Mouse (Mus musculus): Measurements from ENCODE around the gene Arglu1. TPM values are rescaled to one million over a fixed set of nuclear protein-coding genes. Genes with fewer than 3 reads are reported as not detected.

Gene Arglu1
- total and polyA plus RNA-seq, 2 experiments from 2014 or later, result 71.9 to 158 TPM

DNA sequence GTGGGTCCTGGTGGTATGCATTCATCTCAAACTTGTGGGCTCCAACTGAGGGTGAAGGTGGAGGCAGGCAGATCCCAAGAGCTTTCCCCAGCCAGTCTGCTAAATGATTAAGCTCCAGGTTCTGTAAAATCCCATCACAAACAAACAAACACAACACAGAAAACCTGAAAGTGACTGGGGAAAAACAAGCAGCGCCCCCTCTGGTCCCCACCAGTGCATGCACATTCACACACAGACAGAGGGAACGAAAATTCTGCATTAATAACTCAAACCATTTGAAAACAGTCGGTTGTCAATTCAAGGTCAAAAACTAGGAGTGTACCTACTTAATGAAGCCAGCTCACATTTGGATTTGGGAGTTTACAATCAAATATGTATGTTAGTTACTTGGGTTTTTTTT is 12.1 kb downstream of the Arglu1 start:
- Histone ChIP-seq H3K9ac (replicated peaks; ENCODE audit: low read length) (no peak overlapping the region), H3K4me1 (ENCODE audit: insufficient read depth, low read length) (no peaks in the 10 kb centered on the region), H3K27ac (no peak overlapping the region), H3K9me3 (ENCODE audit: low read length) (no peaks in the 10 kb centered on the region), H3K36me3 (ENCODE audit: insufficient read depth, low read length) (peaks cover 24% of the 10 kb centered on the region), H3K4me3 (ENCODE audit: low read length) (no peak overlapping the region), H3K27me3 (ENCODE audit: insufficient read depth, low read length) (no peaks in the 10 kb centered on the region), H3K4me2 (ENCODE audit: low read depth, low read length) (no peak overlapping the region)
- WGBS, result 84% methylated on average over 3 of the region's 3 CpGs
- TF ChIP-seq CTCF (IDR thresholded peaks at IDR 0.05; ENCODE audit: low read depth), result 0 out of 2 replicates have a peak, but pooled peaks have one; percentile 20
- ATAC-seq (no peak), DNase-seq (ENCODE audit: low spot score) (no peak)

DNA sequence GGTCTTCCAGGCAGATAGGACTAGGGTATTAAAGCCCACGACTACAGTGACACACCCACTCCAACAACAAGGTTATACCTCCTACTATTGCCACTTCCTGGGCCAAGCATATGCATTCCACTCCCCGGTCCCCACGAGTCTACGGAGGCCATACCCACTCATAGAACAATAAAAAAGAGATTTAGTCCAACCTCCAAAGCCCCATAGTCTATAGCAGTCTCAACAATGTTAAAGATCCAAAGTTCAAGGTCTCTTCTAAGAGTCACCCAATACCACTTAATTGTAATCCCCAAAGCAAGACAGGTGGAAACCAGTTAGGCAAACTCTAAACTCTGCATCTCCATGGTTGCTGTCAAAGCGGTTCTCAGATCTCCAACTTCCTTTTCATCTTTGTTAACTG is 15.5 kb downstream of the Arglu1 start:
- no peak overlapping the region for H3K27ac ChIP-seq
- ATAC-seq, result no peak
- H3K9ac ChIP-seq (replicated peaks; ENCODE audit: low read length), result no peak overlapping the region
- no peak for DNase-seq (ENCODE audit: low spot score)
- WGBS, result 85% methylated on average over 5 of the region's 5 CpGs
- H3K9me3 ChIP-seq (ENCODE audit: low read length), result no peaks in the 10 kb centered on the region
- TF ChIP-seq CTCF (IDR thresholded peaks at IDR 0.05; ENCODE audit: low read depth), result no peak
- H3K4me3 ChIP-seq (ENCODE audit: low read length), result no peak overlapping the region
- peaks cover 7% of the 10 kb centered on the region; the same call in 1 of the 2 replicates for H3K36me3 ChIP-seq (ENCODE audit: insufficient read depth, low read length)
- no peak overlapping the region for H3K4me2 ChIP-seq (ENCODE audit: low read depth, low read length)
- no peaks in the 10 kb centered on the region for H3K27me3 ChIP-seq (ENCODE audit: insufficient read depth, low read length)
- H3K4me1 ChIP-seq (ENCODE audit: insufficient read depth, low read length), result no peaks in the 10 kb centered on the region

DNA sequence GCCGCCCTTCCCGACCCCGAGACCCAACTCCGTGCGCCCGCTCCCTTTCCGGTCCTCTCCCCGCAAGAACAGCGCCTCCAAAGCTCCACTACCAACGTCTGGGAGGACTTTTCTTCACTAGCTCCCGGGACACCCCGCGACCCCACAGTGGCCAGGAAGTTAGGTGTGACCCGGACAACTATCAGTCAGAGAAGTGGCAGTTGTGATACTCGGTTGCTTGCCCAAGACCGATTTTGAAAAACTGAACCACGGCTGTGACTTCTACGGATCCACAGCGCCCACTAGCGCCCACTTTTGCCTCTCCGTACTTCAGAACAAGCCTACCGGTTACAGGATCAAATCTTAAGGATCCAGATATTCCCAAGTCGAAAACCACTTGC is 28.6 kb downstream of the Arglu1 start:
- H3K27ac ChIP-seq, result peak overlapping the region; percentile 70
- peak; percentile 92 for TF ChIP-seq CTCF (IDR thresholded peaks at IDR 0.05; ENCODE audit: low read depth)
- H3K9ac ChIP-seq (replicated peaks; ENCODE audit: low read length), result peak overlapping the region; percentile 81
- WGBS, result under 1% methylated on average over 23 of the region's 23 CpGs
- peak overlapping the region; percentile 89 for H3K4me3 ChIP-seq (ENCODE audit: low read length)
- peak overlapping the region; percentile 89 for H3K4me2 ChIP-seq (ENCODE audit: low read depth, low read length)
- H3K4me1 ChIP-seq (ENCODE audit: insufficient read depth, low read length), result 0 out of 2 replicates have a peak, but pooled peaks cover 3% of the 10 kb centered on the region
- no peaks in the 10 kb centered on the region for H3K9me3 ChIP-seq (ENCODE audit: low read length)
- DNase-seq (ENCODE audit: low spot score) (peak; percentile 96), ATAC-seq (peak; percentile 28; the same call in 1 of the 2 replicates)
- no peaks in the 10 kb centered on the region for H3K27me3 ChIP-seq (ENCODE audit: insufficient read depth, low read length)
- peaks cover 4% of the 10 kb centered on the region; the same call in 1 of the 2 replicates for H3K36me3 ChIP-seq (ENCODE audit: insufficient read depth, low read length)

DNA sequence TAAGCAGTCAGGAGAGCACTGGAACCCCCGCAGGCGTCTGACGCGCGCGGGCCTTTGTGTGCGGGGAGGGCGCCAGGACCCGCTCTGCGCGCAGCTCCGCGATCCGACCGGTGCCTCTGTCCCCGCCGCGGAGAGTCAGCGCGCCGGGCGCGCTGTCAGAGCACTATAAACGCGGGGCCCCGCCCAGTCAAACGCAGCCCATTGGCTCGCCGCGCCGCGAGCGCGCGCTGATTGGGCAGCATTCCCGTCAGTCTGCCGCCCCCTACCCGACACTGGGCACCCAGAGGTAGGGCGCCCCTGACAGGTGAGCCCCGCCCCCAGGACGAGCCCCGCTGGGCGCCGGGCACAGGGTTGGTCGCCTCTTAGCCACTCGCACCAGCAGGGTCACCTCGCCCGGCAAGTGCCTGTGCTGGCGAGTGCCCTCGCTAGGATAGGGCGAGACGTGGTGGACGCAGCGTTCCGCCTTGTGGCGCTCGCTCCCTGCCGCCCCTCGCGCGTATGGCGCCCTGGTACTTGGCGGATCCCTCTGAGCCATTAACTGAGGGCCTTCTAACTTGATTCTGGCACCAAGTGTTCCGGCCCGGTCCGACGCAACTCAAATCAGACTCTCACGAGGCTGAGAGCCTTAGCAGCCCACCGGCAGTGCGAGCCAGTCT is 29.1 kb downstream of the Arglu1 start, which contains the start of gene Efnb2:
Gene Efnb2, minus strand, starts transcription at position 140 of the 656 bp plus-strand sequence.
- DNase-seq (ENCODE audit: low spot score), result peak; percentile 97
- H3K27ac ChIP-seq, result peak within 1 kb of the TSS; percentile 77
- 0 out of 2 replicates have a peak, but pooled peaks cover 3% of the 10 kb centered on the region for H3K4me1 ChIP-seq (ENCODE audit: insufficient read depth, low read length)
- peak; percentile 36; the same call in 1 of the 2 replicates for TF ChIP-seq CTCF (IDR thresholded peaks at IDR 0.05; ENCODE audit: low read depth)
- H3K9ac ChIP-seq (replicated peaks; ENCODE audit: low read length), result peak within 1 kb of the TSS; percentile 81
- 2% methylated on average over 65 of the region's 70 CpGs for WGBS
- no peaks in the 10 kb centered on the region for H3K27me3 ChIP-seq (ENCODE audit: insufficient read depth, low read length)
- H3K4me2 ChIP-seq (ENCODE audit: low read depth, low read length), result peak within 1 kb of the TSS; percentile 89
- H3K9me3 ChIP-seq (ENCODE audit: low read length), result no peaks in the 10 kb centered on the region
- peak within 1 kb of the TSS; percentile 89 for H3K4me3 ChIP-seq (ENCODE audit: low read length)
- no peaks in the 10 kb centered on the region for H3K36me3 ChIP-seq (ENCODE audit: insufficient read depth, low read length)
- ATAC-seq, result peak; percentile 95

DNA sequence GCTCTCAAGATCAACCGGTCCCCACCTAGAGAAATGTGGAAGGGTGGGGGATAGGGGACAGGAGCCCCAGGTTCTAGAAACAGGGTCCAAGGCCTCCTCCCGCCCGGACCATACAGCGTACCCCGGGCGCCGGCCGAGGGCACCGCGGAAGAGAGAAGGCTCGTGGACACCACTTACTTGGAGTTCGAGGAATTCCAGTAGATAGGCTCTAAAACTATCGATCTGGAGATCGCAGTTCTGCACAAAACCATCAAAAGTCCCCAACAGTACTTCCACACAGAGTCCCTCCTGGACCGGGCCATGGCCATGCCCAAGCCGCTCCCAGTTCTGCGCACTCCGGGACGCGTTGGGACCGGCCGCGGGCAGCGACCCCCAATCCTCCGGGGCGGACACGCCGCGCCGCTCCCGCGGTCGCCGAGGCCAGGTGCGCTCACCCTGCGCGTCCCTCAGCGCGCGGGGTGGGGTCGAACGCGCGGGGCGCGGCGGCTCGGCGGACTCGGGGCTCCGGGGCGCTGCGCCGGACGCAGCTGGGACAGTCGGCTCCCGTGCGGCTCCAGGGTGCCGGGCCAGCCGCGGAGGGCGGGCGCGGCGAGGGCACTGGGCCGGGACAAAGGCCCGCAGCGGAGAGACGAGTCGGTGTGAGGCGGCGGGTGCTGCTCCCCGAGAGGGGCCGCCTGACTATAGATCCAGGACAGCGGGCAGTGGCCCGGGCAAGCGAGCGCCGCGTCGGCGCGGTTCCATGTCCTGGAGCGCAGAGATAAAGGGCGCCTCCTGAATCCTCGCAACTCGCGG is 29.8 kb downstream of the Arglu1 start:
- Histone ChIP-seq H3K9me3 (ENCODE audit: low read length) (no peaks in the 10 kb centered on the region), H3K27me3 (ENCODE audit: insufficient read depth, low read length) (no peaks in the 10 kb centered on the region), H3K4me1 (ENCODE audit: insufficient read depth, low read length) (0 out of 2 replicates have a peak, but pooled peaks cover 3% of the 10 kb centered on the region), H3K27ac (peak overlapping the region; percentile 77), H3K36me3 (ENCODE audit: insufficient read depth, low read length) (no peaks in the 10 kb centered on the region), H3K4me2 (ENCODE audit: low read depth, low read length) (peak overlapping the region; percentile 89), H3K9ac (replicated peaks; ENCODE audit: low read length) (peak overlapping the region; percentile 81), H3K4me3 (ENCODE audit: low read length) (peak overlapping the region; percentile 89)
- under 1% methylated on average over 74 of the region's 88 CpGs for WGBS
- DNase-seq (ENCODE audit: low spot score) (no peak), ATAC-seq (peak; percentile 4; the same call in 1 of the 2 replicates)
- no peak for TF ChIP-seq CTCF (IDR thresholded peaks at IDR 0.05; ENCODE audit: low read depth)

DNA sequence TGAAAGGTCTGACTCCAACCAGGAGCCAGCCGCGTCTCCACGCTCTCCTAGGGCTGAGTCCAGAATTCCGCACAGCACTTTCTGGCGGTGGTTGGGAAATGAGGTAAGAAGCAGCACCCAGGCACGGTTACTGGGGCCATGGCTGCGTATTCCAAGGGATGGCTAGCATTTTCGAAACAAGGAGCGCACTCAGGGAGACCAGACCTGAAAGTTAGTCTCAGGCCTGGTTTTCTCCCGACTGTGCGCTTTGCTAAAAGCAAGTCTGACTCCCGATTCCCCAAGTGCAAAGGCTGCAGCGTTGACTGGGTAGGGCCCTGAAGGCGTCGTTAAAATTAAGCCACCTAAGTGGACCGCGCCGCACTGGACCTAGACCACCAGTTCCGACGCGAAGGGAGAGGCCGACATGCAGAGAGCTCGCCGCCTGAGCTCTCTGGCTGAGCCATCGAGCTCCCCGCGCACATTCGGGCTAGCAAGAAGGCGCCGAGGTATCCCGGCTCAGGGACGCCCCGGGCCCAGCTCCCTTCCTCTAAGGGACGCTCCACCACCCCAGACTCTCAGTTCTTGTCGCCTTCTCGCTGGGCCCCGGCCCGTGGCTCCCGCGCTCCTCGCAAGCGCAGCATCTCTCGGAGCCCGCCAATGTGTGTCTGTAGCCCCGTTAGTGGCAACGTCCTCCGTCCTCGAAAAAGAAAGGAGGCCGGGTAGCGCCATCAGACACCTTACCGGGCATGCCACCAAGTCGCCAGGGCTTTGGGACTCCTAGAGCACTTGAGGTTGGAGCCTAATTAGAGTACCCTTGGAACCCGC is 30.6 kb downstream of the Arglu1 start:
- peak overlapping the region; percentile 89 for H3K4me3 ChIP-seq (ENCODE audit: low read length)
- 0 out of 2 replicates have a peak, but pooled peaks cover 4% of the 10 kb centered on the region for H3K4me1 ChIP-seq (ENCODE audit: insufficient read depth, low read length)
- H3K9me3 ChIP-seq (ENCODE audit: low read length), result no peaks in the 10 kb centered on the region
- H3K9ac ChIP-seq (replicated peaks; ENCODE audit: low read length), result peak overlapping the region; percentile 81
- H3K27ac ChIP-seq, result peak overlapping the region; percentile 77
- peak overlapping the region; percentile 89 for H3K4me2 ChIP-seq (ENCODE audit: low read depth, low read length)
- ATAC-seq (no peak), DNase-seq (ENCODE audit: low spot score) (peak; percentile 57)
- no peak for TF ChIP-seq CTCF (IDR thresholded peaks at IDR 0.05; ENCODE audit: low read depth)
- no peaks in the 10 kb centered on the region for H3K27me3 ChIP-seq (ENCODE audit: insufficient read depth, low read length)
- under 1% methylated on average over 53 of the region's 53 CpGs for WGBS
- H3K36me3 ChIP-seq (ENCODE audit: insufficient read depth, low read length), result no peaks in the 10 kb centered on the region
